10 mouse cellular contexts compared by ENCODE assay signal in the genomic region with DNA sequence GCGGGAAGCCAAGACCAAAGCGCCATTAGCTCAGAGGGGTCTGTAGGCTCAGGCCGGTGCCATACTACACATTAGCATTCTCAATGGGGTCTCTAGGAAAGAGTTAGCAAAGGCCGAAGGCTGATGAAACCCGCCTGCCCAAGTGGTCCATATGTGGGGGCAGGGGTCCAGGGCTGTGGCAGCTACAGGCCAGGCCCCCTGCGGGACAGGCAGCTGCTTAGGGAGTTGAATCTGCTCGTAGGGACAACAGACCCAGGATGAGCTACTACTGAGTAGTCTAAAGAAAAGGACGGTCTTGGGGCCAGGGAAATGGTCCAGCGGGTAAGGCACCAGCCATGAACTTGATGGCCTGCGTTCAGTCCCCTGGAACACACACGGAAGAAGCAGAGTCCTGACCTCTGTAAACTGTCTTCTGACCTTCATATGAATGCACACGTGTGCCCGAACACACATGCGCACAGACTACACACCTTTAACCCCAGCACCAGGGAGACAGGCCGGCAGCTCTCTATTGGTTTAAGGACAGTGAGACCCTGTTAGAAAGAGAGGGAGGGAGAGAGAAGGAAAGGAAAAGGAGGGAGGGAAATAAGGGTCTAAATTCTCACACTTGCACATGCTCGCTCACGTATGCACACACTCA.
DNase-seq lines count a peak whose midpoint lies in the region; ATAC-seq and TF ChIP-seq lines count a peak whose summit lies in the region.
"Had no signal": no experiment of that assay in that cellular context is flagged by ENCODE, and none has a peak within 500 bp of the region (broad histone marks: within the 10 kb centered on the region; RNA-seq: fewer than 3 reads in every experiment).

No protein-coding gene starts in this region.

- no peak for TF ChIP-seq CTCF in gastrocnemius, adult 2 months (IDR thresholded peaks at IDR 0.05)
- TF ChIP-seq CTCF in lung, postnatal 0 days (IDR thresholded peaks at IDR 0.05): no peak

- H3K36me3 ChIP-seq in lung, embryonic 16.5 days (ENCODE audit: control insufficient read depth, insufficient read depth, low read length): peaks cover 26% of the 10 kb centered on the region
- peaks cover 17% of the 10 kb centered on the region for H3K36me3 ChIP-seq in lung, postnatal 0 days (ENCODE audit: insufficient read depth, low read length)
- peaks cover 82% of the 10 kb centered on the region for H3K36me3 ChIP-seq in hindbrain, embryonic 12.5 days
- H3K36me3 ChIP-seq in neural tube, embryonic 14.5 days (ENCODE audit: control insufficient read depth, insufficient read depth, low read length): peaks cover 48% of the 10 kb centered on the region

- no peak overlapping the region for H3K9ac ChIP-seq in lung, embryonic 16.5 days (ENCODE audit: low read length)
- H3K9ac ChIP-seq in lung, postnatal 0 days (replicated peaks; ENCODE audit: low read depth): no peak overlapping the region
- no peak overlapping the region for H3K9ac ChIP-seq in hindbrain, embryonic 12.5 days
- H3K9ac ChIP-seq in neural tube, embryonic 14.5 days (replicated peaks; ENCODE audit: low read depth, low read length): no peak overlapping the region
- H3K9ac ChIP-seq: lung, embryonic 14.5 days had no signal

- no peak for DNase-seq in gastrocnemius, adult 2 months
- DNase-seq in gastrocnemius, postnatal 25 days: no peak
- no peak for DNase-seq in lung, postnatal 0 days (ENCODE audit: low spot score)
- DNase-seq in B cell, adult 2 months: no peak
- no peak for DNase-seq in kidney, adult 18-20 months

- no peaks in the 10 kb centered on the region for H3K27me3 ChIP-seq in lung, embryonic 16.5 days (ENCODE audit: control insufficient read depth, insufficient read depth, low read depth, low read length)
- H3K27me3 ChIP-seq in lung, postnatal 0 days (replicated peaks; ENCODE audit: insufficient read depth, low read length): no peaks in the 10 kb centered on the region
- H3K27me3 ChIP-seq in hindbrain, embryonic 12.5 days: no peaks in the 10 kb centered on the region
- H3K27me3 ChIP-seq in neural tube, embryonic 14.5 days (ENCODE audit: control insufficient read depth, insufficient read depth, low read length): no peaks in the 10 kb centered on the region

- H3K4me3 ChIP-seq in gastrocnemius, adult 2 months: no peak overlapping the region
- H3K4me3 ChIP-seq in lung, embryonic 16.5 days (ENCODE audit: low read length): no peak overlapping the region
- H3K4me3 ChIP-seq in lung, postnatal 0 days (ENCODE audit: low read depth, low read length): no peak overlapping the region
- no peak overlapping the region for H3K4me3 ChIP-seq in hindbrain, embryonic 12.5 days
- no peak overlapping the region for H3K4me3 ChIP-seq in neural tube, embryonic 14.5 days (ENCODE audit: low read depth, low read length)
- H3K4me3 ChIP-seq: erythroblast, embryonic 14.5 days had no signal

- intact Hi-C loops in gastrocnemius, adult 2 months (cut with DNase I): no loop called here

- no peak overlapping the region for H3K4me2 ChIP-seq in lung, embryonic 16.5 days (ENCODE audit: low read depth, low read length)
- no peak overlapping the region for H3K4me2 ChIP-seq in lung, postnatal 0 days (replicated peaks; ENCODE audit: low read depth, low read length)
- H3K4me2 ChIP-seq in hindbrain, embryonic 12.5 days (replicated peaks): no peak overlapping the region
- no peak overlapping the region for H3K4me2 ChIP-seq in neural tube, embryonic 14.5 days (ENCODE audit: low read depth, low read length)
- H3K4me2 ChIP-seq: lung, embryonic 14.5 days had no signal

- no peaks in the 10 kb centered on the region for H3K4me1 ChIP-seq in lung, embryonic 16.5 days (replicated peaks; ENCODE audit: control insufficient read depth, insufficient read depth, low read length)
- no peaks in the 10 kb centered on the region for H3K4me1 ChIP-seq in lung, postnatal 0 days (ENCODE audit: insufficient read depth, low read depth, low read length)
- peaks cover 9% of the 10 kb centered on the region for H3K4me1 ChIP-seq in hindbrain, embryonic 12.5 days
- H3K4me1 ChIP-seq in neural tube, embryonic 14.5 days (ENCODE audit: control insufficient read depth, insufficient read depth, low read length): 0 out of 2 replicates have a peak, but pooled peaks cover 4% of the 10 kb centered on the region

- H3K27ac ChIP-seq in gastrocnemius, adult 2 months: peak overlapping the region; percentile 80; the same call in 1 of the 2 replicates
- H3K27ac ChIP-seq in lung, embryonic 16.5 days (ENCODE audit: low read length): no peak overlapping the region
- no peak overlapping the region for H3K27ac ChIP-seq in lung, postnatal 0 days (ENCODE audit: low read length)
- peak overlapping the region; percentile 36 for H3K27ac ChIP-seq in hindbrain, embryonic 12.5 days
- no peak overlapping the region for H3K27ac ChIP-seq in neural tube, embryonic 14.5 days (ENCODE audit: low read depth, low read length)

- 90% methylated on average over 17 of the region's 17 CpGs for WGBS in lung, embryonic 16.5 days
- 91% methylated on average over 17 of the region's 17 CpGs for WGBS in lung, postnatal 0 days
- 85% methylated on average over 17 of the region's 17 CpGs for WGBS in hindbrain, embryonic 12.5 days
- WGBS in neural tube, embryonic 14.5 days: 85% methylated on average over 17 of the region's 17 CpGs

- no peaks in the 10 kb centered on the region for H3K9me3 ChIP-seq in lung, embryonic 16.5 days (ENCODE audit: control insufficient read depth, low read length)
- no peaks in the 10 kb centered on the region for H3K9me3 ChIP-seq in lung, postnatal 0 days (ENCODE audit: low read length)
- no peaks in the 10 kb centered on the region for H3K9me3 ChIP-seq in hindbrain, embryonic 12.5 days (replicated peaks)
- H3K9me3 ChIP-seq in neural tube, embryonic 14.5 days (ENCODE audit: control insufficient read depth, low read length): no peaks in the 10 kb centered on the region

- ATAC-seq in lung, embryonic 16.5 days (ENCODE audit: low read depth): peak; percentile 10; the same call in 1 of the 2 replicates
- no peak for ATAC-seq in lung, postnatal 0 days
- ATAC-seq in hindbrain, embryonic 12.5 days (ENCODE audit: low FRiP score): no peak
- 0 out of 2 replicates have a peak, but pooled peaks have one; percentile 29 for ATAC-seq in neural tube, embryonic 14.5 days (ENCODE audit: low read depth)

- TF ChIP-seq EP300 in lung, postnatal 0 days (IDR thresholded peaks at IDR 0.05): no peak

Comparison
In these comparisons a context has a peak if more than half of its experiments do, and no peak if none do; other contexts are left out.
1. ATAC-seq: peak in lung, embryonic 16.5 days (single experiment) and neural tube, embryonic 14.5 days (single experiment); none in lung, postnatal 0 days (single experiment) and hindbrain, embryonic 12.5 days (single experiment).
2. H3K27ac ChIP-seq: peak in gastrocnemius, adult 2 months (single experiment) and hindbrain, embryonic 12.5 days (single experiment); none in lung, embryonic 16.5 days (single experiment), lung, postnatal 0 days (single experiment) and neural tube, embryonic 14.5 days (single experiment).